8 mouse cellular contexts compared by ENCODE assay signal in genomic region chr19:26606321-26607155, GRCm38 (mm10). TPM values are rescaled to one million over a fixed set of nuclear protein-coding genes. Genes with fewer than 3 reads are reported as not detected.
DNase-seq lines count a peak whose midpoint lies in the region; ATAC-seq and TF ChIP-seq lines count a peak whose summit lies in the region.

No protein-coding gene starts in this region.

- H3K4me3 ChIP-seq in forebrain, embryonic 10.5 days = peak overlapping the region; percentile 73
- H3K4me3 ChIP-seq in heart, embryonic 15.5 days = peak overlapping the region; percentile 86
- peak overlapping the region; percentile 73 for H3K4me3 ChIP-seq in liver, postnatal 0 days (ENCODE audit: low read depth, low read length)
- H3K4me3 ChIP-seq in neural tube, embryonic 12.5 days = peak overlapping the region; percentile 48
- H3K4me3 ChIP-seq in stomach, embryonic 16.5 days (replicated peaks; ENCODE audit: low read length) = peak overlapping the region; percentile 88

- H3K27ac ChIP-seq in forebrain, embryonic 10.5 days = peak overlapping the region; percentile 67
- peak overlapping the region; percentile 95 for H3K27ac ChIP-seq in heart, embryonic 15.5 days
- peak overlapping the region; percentile 70 for H3K27ac ChIP-seq in liver, postnatal 0 days (ENCODE audit: low read depth)
- H3K27ac ChIP-seq in neural tube, embryonic 12.5 days = no peak overlapping the region
- peak overlapping the region; percentile 80 for H3K27ac ChIP-seq in stomach, embryonic 16.5 days (ENCODE audit: low read length)

- TF ChIP-seq EP300 in liver, postnatal 0 days (IDR thresholded peaks at IDR 0.05; ENCODE audit: low read depth) = no peak

- no peaks in the 10 kb centered on the region for H3K36me3 ChIP-seq in forebrain, embryonic 10.5 days (replicated peaks)
- H3K36me3 ChIP-seq in heart, embryonic 15.5 days = no peaks in the 10 kb centered on the region
- H3K36me3 ChIP-seq in liver, postnatal 0 days (replicated peaks; ENCODE audit: insufficient read depth, low read length) = no peaks in the 10 kb centered on the region
- no peaks in the 10 kb centered on the region for H3K36me3 ChIP-seq in neural tube, embryonic 12.5 days
- no peaks in the 10 kb centered on the region for H3K36me3 ChIP-seq in stomach, embryonic 16.5 days (ENCODE audit: control insufficient read depth, insufficient read depth, low read length)

- peaks cover 92% of the 10 kb centered on the region for H3K27me3 ChIP-seq in forebrain, embryonic 10.5 days (ENCODE audit: poor library complexity, severe bottlenecking)
- H3K27me3 ChIP-seq in heart, embryonic 15.5 days = no peaks in the 10 kb centered on the region
- peaks cover 3% of the 10 kb centered on the region; the same call in 1 of the 2 replicates for H3K27me3 ChIP-seq in liver, postnatal 0 days (ENCODE audit: insufficient read depth, low read length)
- peaks cover 47% of the 10 kb centered on the region for H3K27me3 ChIP-seq in neural tube, embryonic 12.5 days (replicated peaks)
- no peaks in the 10 kb centered on the region for H3K27me3 ChIP-seq in stomach, embryonic 16.5 days (ENCODE audit: control insufficient read depth, insufficient read depth, low read length)

- no peaks in the 10 kb centered on the region for H3K9me3 ChIP-seq in forebrain, embryonic 10.5 days
- H3K9me3 ChIP-seq in heart, embryonic 15.5 days (replicated peaks) = no peaks in the 10 kb centered on the region
- no peaks in the 10 kb centered on the region for H3K9me3 ChIP-seq in liver, postnatal 0 days (ENCODE audit: low read length)
- no peaks in the 10 kb centered on the region for H3K9me3 ChIP-seq in neural tube, embryonic 12.5 days
- no peaks in the 10 kb centered on the region for H3K9me3 ChIP-seq in stomach, embryonic 16.5 days (replicated peaks; ENCODE audit: control insufficient read depth, low read length)

- under 1% methylated on average over 61 of the region's 63 CpGs for WGBS in forebrain, embryonic 10.5 days
- WGBS in heart, embryonic 15.5 days = under 1% methylated on average over 63 of the region's 63 CpGs
- WGBS in liver, postnatal 0 days (ENCODE audit: insufficient replicate concordance) = under 1% methylated on average over 58 of the region's 63 CpGs
- under 1% methylated on average over 63 of the region's 63 CpGs for WGBS in neural tube, embryonic 12.5 days
- 0% methylated on average over 62 of the region's 63 CpGs for WGBS in stomach, embryonic 16.5 days

- no peak; the same call in 1 of the 2 replicates for ATAC-seq in heart, embryonic 15.5 days (replicated peaks; ENCODE audit: insufficient number of reproducible peaks, insufficient read depth, low FRiP score, low read depth)
- peak; percentile 24 for ATAC-seq in liver, postnatal 0 days
- ATAC-seq in neural tube, embryonic 12.5 days (ENCODE audit: low FRiP score, low read depth) = 0 out of 2 replicates have a peak, but pooled peaks have one; percentile 17
- ATAC-seq in stomach, embryonic 16.5 days (ENCODE audit: insufficient read depth, low FRiP score) = peak; percentile 12; the same call in 1 of the 2 replicates

- DNase-seq in A20 (ENCODE audit: low read depth, low spot score) = peak; percentile 89
- peak; percentile 73 to 79 for DNase-seq in adrenal gland, postnatal 36 days
- DNase-seq in forebrain, embryonic 10.5 days (ENCODE audit: extremely low spot score, low spot score) = peak; percentile 52
- DNase-seq in kidney, postnatal 14 days = peak; percentile 68
- peak; percentile 70 for DNase-seq in liver, postnatal 0 days

- H3K9ac ChIP-seq in heart, embryonic 15.5 days = peak overlapping the region; percentile 85
- peak overlapping the region; percentile 70 for H3K9ac ChIP-seq in liver, postnatal 0 days (replicated peaks)
- peak overlapping the region; percentile 47 for H3K9ac ChIP-seq in neural tube, embryonic 12.5 days
- peak overlapping the region; percentile 88 for H3K9ac ChIP-seq in stomach, embryonic 16.5 days (ENCODE audit: low read length)

- H3K4me1 ChIP-seq in forebrain, embryonic 10.5 days = peaks cover 52% of the 10 kb centered on the region
- H3K4me1 ChIP-seq in heart, embryonic 15.5 days (replicated peaks) = peaks cover 19% of the 10 kb centered on the region
- peaks cover 19% of the 10 kb centered on the region for H3K4me1 ChIP-seq in liver, postnatal 0 days (ENCODE audit: insufficient read depth)
- peaks cover 25% of the 10 kb centered on the region for H3K4me1 ChIP-seq in neural tube, embryonic 12.5 days
- H3K4me1 ChIP-seq in stomach, embryonic 16.5 days (ENCODE audit: control insufficient read depth, insufficient read depth, low read length) = 0 out of 2 replicates have a peak, but pooled peaks cover 7% of the 10 kb centered on the region

- peak; percentile 48 for TF ChIP-seq CTCF in liver, postnatal 0 days (IDR thresholded peaks at IDR 0.05; ENCODE audit: low read depth)

- peak overlapping the region; percentile 100 for H3K4me2 ChIP-seq in heart, embryonic 15.5 days
- H3K4me2 ChIP-seq in liver, postnatal 0 days (ENCODE audit: low read depth, low read length) = peak overlapping the region; percentile 93
- H3K4me2 ChIP-seq in neural tube, embryonic 12.5 days (replicated peaks) = peak overlapping the region; percentile 88
- peak overlapping the region; percentile 98 for H3K4me2 ChIP-seq in stomach, embryonic 16.5 days (ENCODE audit: low read depth, low read length)

RNA-seq across cellular contexts. Expression of gene Smarca2, which starts 1.7 kb away (rescaled TPM):
- 10 to 100 TPM; 60.9 to 99.6 TPM for total RNA-seq in adrenal gland, postnatal 36 days (2021)
- 32.0 and 34.7 TPM in 2 replicates for polyA plus RNA-seq in forebrain, embryonic 10.5 days (2016; fragmentation: Nextera tagmentation; extraction: Ambion mirVana)
- polyA plus RNA-seq in heart, embryonic 15.5 days (2015; fragmentation: Nextera tagmentation; extraction: Ambion mirVana) = 27.4 and 29.7 TPM in 2 replicates
- polyA plus RNA-seq in liver, postnatal 0 days (2015; fragmentation: Nextera tagmentation; extraction: Ambion mirVana) = 6.3 and 6.7 TPM in 2 replicates
- 40.7 and 41.0 TPM in 2 replicates for polyA plus RNA-seq in neural tube, embryonic 12.5 days (2016; fragmentation: Nextera tagmentation; extraction: Ambion mirVana)
- 45.8 and 49.4 TPM in 2 replicates for polyA plus RNA-seq in stomach, embryonic 16.5 days (2015; fragmentation: Nextera tagmentation; extraction: Ambion mirVana)
